Mouse (Mus musculus) olfactory bulb, adult 2 months (tissue): Measurements from ENCODE around the gene Rnf113a2. TPM values are rescaled to one million over a fixed set of nuclear protein-coding genes. Genes with fewer than 3 reads are reported as not detected.
A peak's percentile ranks its signal among the peaks of the same experiment; 100 is the strongest.

Experiments
- H3K27ac ChIP-seq: fragments of 200-500 bp; 2 replicates; pipeline ENCODE4 v1.5.1; 2012; ENCODE audit warnings: low read depth, low read length; ENCODE audit not compliant: insufficient read depth
- H3K4me1 ChIP-seq: fragments of 200-500 bp; 2 replicates; pipeline ENCODE4 v1.6.1; 2012; ENCODE audit warnings: low read length; ENCODE audit not compliant: control insufficient read depth, insufficient read depth
- H3K4me3 ChIP-seq: fragments of 200-500 bp; 2 replicates; pipeline ENCODE4 v1.5.1; 2012; ENCODE audit warnings: mild to moderate bottlenecking, low read depth, low read length, moderate library complexity; ENCODE audit not compliant: insufficient read depth
- CTCF ChIP-seq: fragments of 200-500 bp; IDR thresholded peaks from 2 replicates; pipeline ENCODE4 v1.5.1; 2012; ENCODE audit warnings: low read depth, mild to moderate bottlenecking, low read length, moderate library complexity; ENCODE audit not compliant: insufficient read depth
- POLR2A ChIP-seq: fragments of 200-500 bp; IDR thresholded peaks from 2 replicates; pipeline ENCODE4 v1.6.1; 2012; ENCODE audit warnings: mild to moderate bottlenecking, low read depth, low read length, moderate library complexity; ENCODE audit not compliant: insufficient read depth
- WGBS: fragments of 180-500 bp; shearing (Covaris S2); methylation state at CpG from one replicate; pipeline ENCODE4 v1.1.7; 2018; 5-methylcytosine and 5-hydroxymethylcytosine counted together
- polyA plus RNA-seq: library from polyadenylated mRNA; stranded (reverse); fragments of >200 nt; gene quantifications from 2 replicates; pipeline ENCODE4 v1.2.4, GENCODE M21; 2012; ENCODE audit warnings: low replicate concordance; ENCODE audit not compliant: missing spikeins, insufficient read depth, insufficient read length

Rnf113a2 gene
- not detected in 2 replicates for polyA plus RNA-seq

- H3K4me1 ChIP-seq = peaks cover 8% of the 10 kb centered on the region
- H3K4me3 ChIP-seq = peak within 1 kb of the TSS; percentile 62
- WGBS = 3% methylated on average over 50 of the region's 50 CpGs
- TF ChIP-seq POLR2A (peak; percentile 68; the same call in 1 of the 2 replicates), CTCF (no peak)
- no peak within 1 kb of the TSS; the same call in 1 of the 2 replicates for H3K27ac ChIP-seq
Observed at GRCm38 (mm10) chr12:84416834-84417604, at the start of gene Rnf113a2. Gene Rnf113a2, plus strand, starts transcription at chr12:84417196.

DNA sequence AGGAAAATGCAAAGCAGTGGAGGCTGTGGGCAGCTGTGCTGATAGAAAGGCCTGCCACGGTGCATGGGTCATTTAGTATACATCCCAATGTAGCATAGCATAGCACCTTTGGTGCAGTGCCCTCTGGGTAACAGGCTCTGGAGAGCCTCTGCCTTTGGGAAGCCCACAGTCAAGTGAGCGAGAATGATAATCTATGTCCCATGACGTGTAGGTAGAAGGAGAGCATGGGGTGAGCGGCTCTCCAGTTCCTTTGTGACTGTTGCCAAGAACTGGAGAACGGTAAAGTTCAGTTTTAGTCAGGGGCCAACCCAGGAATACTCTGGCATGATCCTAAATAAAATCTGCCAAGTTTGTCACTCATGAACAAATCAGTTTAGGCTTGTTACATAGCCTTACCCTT, 45.3 kb upstream of the Rnf113a2 start:
- no peak for TF ChIP-seq CTCF
- no peak for TF ChIP-seq POLR2A
- 89% methylated on average over 5 of the region's 5 CpGs for WGBS
- H3K27ac ChIP-seq = no peak overlapping the region
- H3K4me3 ChIP-seq = no peak overlapping the region
- peaks cover 3% of the 10 kb centered on the region; the same call in 1 of the 2 replicates for H3K4me1 ChIP-seq

- Histone ChIP-seq H3K4me3 (no peak overlapping the region), H3K27ac (no peak overlapping the region), H3K4me1 (peaks cover 3% of the 10 kb centered on the region; the same call in 1 of the 2 replicates)
- TF ChIP-seq POLR2A (no peak), CTCF (no peak)
- 62% methylated on average over 6 of the region's 6 CpGs for WGBS
Observed at GRCm38 (mm10) chr12:84373831-84374481, 43.0 kb upstream of the Rnf113a2 start.

DNA sequence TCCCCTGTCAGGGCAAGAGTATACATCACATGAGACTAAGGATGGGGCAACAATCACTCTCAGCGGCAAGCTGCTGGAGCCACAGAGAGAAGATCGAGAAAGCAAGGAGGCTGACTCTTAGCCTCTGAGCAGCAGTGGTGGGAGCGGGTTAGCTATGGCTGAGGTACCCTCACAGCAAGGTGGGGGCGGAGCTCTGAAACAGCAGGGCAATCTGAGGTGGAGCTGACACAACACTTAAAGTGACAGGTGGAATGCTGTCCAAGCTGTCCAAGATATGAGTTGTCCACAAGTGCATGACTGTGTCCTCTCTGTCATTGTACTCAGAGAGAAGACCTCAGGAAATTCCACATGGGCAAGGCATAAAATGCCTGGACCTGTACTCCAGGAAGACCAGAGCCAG, 34.6 kb upstream of the Rnf113a2 start:
- no peak for TF ChIP-seq CTCF
- TF ChIP-seq POLR2A = no peak
- no peak overlapping the region for H3K27ac ChIP-seq
- H3K4me1 ChIP-seq = no peaks in the 10 kb centered on the region
- WGBS = 91% methylated on average over 4 of the region's 4 CpGs
- no peak overlapping the region for H3K4me3 ChIP-seq

DNA sequence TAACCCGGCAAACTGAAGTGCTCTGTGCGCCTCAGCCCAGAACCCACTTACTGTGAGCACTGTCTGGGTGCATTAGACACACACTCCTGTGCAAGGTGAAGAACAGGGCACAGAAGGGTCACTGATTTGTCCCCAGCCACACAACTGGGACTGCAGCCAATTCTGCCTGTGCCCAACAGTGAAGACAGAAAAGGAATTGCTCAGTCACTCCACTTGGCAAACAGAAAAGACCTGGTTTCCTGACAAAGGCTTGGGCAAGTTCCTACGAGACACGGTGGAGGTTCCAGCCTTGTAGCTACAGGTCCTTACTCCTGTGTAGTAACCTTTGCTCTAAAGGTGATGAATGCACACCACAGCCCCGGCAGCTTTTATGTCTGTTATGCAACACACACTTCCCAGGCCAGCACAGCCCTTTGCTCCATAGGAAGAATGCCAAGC, 32.3 kb upstream of the Rnf113a2 start:
- no peak overlapping the region for H3K4me3 ChIP-seq
- 33% methylated on average over 5 of the region's 5 CpGs for WGBS
- H3K27ac ChIP-seq = no peak overlapping the region
- TF ChIP-seq CTCF (no peak), POLR2A (no peak)
- no peaks in the 10 kb centered on the region for H3K4me1 ChIP-seq

DNA sequence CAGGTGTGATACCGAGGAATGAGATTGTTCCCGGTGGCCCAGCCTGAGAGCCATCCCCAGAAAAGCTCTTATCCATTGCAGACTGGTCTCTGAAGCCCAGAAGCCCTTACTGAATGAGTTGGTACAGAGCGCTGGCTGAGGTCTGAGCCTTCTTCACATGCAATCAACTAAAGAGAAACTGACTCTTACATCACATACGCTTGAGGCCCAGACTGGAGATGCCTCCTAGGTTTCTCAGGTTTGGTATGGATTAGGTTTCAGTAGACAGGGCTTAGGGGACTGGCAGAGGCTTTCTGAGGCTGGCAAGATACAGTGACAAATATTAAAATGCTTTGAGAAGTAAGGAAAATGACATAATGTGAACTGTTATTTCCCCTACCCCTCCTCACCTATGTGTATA, 31.6 kb upstream of the Rnf113a2 start:
- TF ChIP-seq POLR2A (no peak), CTCF (no peak)
- 88% methylated on average over 4 of the region's 4 CpGs for WGBS
- no peak overlapping the region for H3K27ac ChIP-seq
- H3K4me1 ChIP-seq = no peaks in the 10 kb centered on the region
- no peak overlapping the region for H3K4me3 ChIP-seq

DNA sequence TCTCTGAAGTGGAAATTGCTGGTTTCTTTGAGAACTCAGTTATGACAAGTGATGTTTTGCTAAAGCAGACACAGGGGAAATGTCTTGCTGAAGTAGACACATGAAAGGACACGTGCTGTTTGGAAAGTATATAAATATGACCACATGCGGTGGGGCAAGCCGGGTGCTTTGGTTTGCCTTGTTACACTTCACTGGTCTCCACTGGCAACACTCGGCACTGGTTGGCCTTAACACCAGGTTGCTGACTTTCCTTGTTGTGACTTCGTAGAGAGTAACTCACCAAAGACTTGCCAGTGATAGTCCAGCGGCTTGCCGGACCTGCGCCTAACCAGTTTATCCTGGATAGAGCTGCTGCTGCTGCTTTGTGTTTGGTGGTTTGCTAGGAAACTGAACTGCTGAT, 28.9 kb upstream of the Rnf113a2 start:
- Histone ChIP-seq H3K4me1 (no peaks in the 10 kb centered on the region), H3K4me3 (no peak overlapping the region), H3K27ac (no peak overlapping the region)
- 86% methylated on average over 8 of the region's 8 CpGs for WGBS
- TF ChIP-seq POLR2A = no peak
- TF ChIP-seq CTCF = no peak

- Histone ChIP-seq H3K4me1 (no peaks in the 10 kb centered on the region), H3K27ac (no peak overlapping the region), H3K4me3 (no peak overlapping the region)
- 79% methylated on average over 14 of the region's 14 CpGs for WGBS
- TF ChIP-seq CTCF = no peak
- TF ChIP-seq POLR2A = no peak
Observed at GRCm38 (mm10) chr12:84388774-84389400, 28.1 kb upstream of the Rnf113a2 start.

DNA sequence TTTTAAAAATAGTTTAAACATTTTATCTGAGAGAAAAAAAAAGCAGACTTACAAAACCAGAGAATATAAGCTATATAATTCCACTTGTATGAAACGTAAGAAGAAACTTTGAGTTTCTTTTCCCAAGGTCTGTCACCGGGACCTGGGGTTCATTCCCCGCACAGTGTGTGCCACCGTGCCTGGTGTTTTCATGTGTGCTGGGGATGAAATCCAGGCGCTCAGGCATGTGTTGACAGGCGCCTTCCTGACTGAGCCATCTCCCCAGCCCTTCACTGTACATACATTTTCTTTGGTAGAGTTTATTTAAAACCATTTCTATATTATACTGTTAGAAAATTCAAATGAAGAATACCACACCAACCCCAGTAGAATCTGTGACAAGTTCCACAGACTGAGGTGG, 26.7 kb upstream of the Rnf113a2 start:
- no peaks in the 10 kb centered on the region for H3K4me1 ChIP-seq

More for the DNA sequence above, 26.7 kb upstream of the Rnf113a2 start:
- Histone ChIP-seq H3K4me3 (no peak overlapping the region), H3K27ac (no peak overlapping the region)
- WGBS = 94% methylated on average over 6 of the region's 6 CpGs
- TF ChIP-seq CTCF (no peak), POLR2A (no peak)
